Mouse (Mus musculus): ENCODE measurements around the gene Endog. TPM values are rescaled to one million over a fixed set of nuclear protein-coding genes. Genes with fewer than 3 reads are reported as not detected.

The Endog gene
- polyA plus RNA-seq, 1 experiment from 2014 or later: 18.4 TPM

GRCm38 (mm10) chr2:30211408-30212168 is 40.3 kb downstream of the Endog start:
- Histone ChIP-seq H3K27me3 (ENCODE audit: insufficient read depth, low read length) (no peaks in the 10 kb centered on the region), H3K4me1 (ENCODE audit: insufficient read depth) (no peaks in the 10 kb centered on the region), H3K36me3 (ENCODE audit: insufficient read depth) (no peaks in the 10 kb centered on the region), H3K9ac (no peak overlapping the region), H3K9me3 (ENCODE audit: low read depth, low read length) (no peaks in the 10 kb centered on the region), H3K4me3 (ENCODE audit: low read depth, low read length) (no peak overlapping the region), H3K27ac (ENCODE audit: low read depth) (no peak overlapping the region), H3K4me2 (no peak overlapping the region)
- ATAC-seq (ENCODE audit: insufficient read depth) (no peak), DNase-seq (no peak)
- TF ChIP-seq CTCF (IDR thresholded peaks at IDR 0.05; ENCODE audit: low read depth): no peak
- 63% methylated on average over 6 of the region's 6 CpGs for WGBS

- no peak overlapping the region for H3K9ac ChIP-seq
- no peaks in the 10 kb centered on the region for H3K27me3 ChIP-seq (ENCODE audit: insufficient read depth, low read length)
- ATAC-seq (ENCODE audit: insufficient read depth): no peak
- TF ChIP-seq CTCF (IDR thresholded peaks at IDR 0.05; ENCODE audit: low read depth): no peak
- DNase-seq: no peak
- 75% methylated on average over 4 of the region's 4 CpGs for WGBS
- H3K4me2 ChIP-seq: no peak overlapping the region
- no peak overlapping the region for H3K4me3 ChIP-seq (ENCODE audit: low read depth, low read length)
- no peaks in the 10 kb centered on the region for H3K9me3 ChIP-seq (ENCODE audit: low read depth, low read length)
- no peaks in the 10 kb centered on the region for H3K36me3 ChIP-seq (ENCODE audit: insufficient read depth)
- no peak overlapping the region for H3K27ac ChIP-seq (ENCODE audit: low read depth)
- H3K4me1 ChIP-seq (ENCODE audit: insufficient read depth): no peaks in the 10 kb centered on the region
Observed at GRCm38 (mm10) chr2:30212169-30212545, 40.9 kb downstream of the Endog start.

- Histone ChIP-seq H3K9ac (no peak overlapping the region), H3K4me3 (ENCODE audit: low read depth, low read length) (no peak overlapping the region), H3K9me3 (ENCODE audit: low read depth, low read length) (no peaks in the 10 kb centered on the region), H3K27me3 (ENCODE audit: insufficient read depth, low read length) (no peaks in the 10 kb centered on the region), H3K4me1 (ENCODE audit: insufficient read depth) (no peaks in the 10 kb centered on the region), H3K27ac (ENCODE audit: low read depth) (no peak overlapping the region), H3K4me2 (no peak overlapping the region), H3K36me3 (ENCODE audit: insufficient read depth) (no peaks in the 10 kb centered on the region)
- WGBS: 45% methylated on average over 1 of the region's 1 CpGs
- no peak for TF ChIP-seq CTCF (IDR thresholded peaks at IDR 0.05; ENCODE audit: low read depth)
- no peak for ATAC-seq (ENCODE audit: insufficient read depth)
- no peak for DNase-seq
Observed at GRCm38 (mm10) chr2:30212951-30213350, 41.7 kb downstream of the Endog start.

GRCm38 (mm10) chr2:30214745-30215144 is 43.5 kb downstream of the Endog start:
- Histone ChIP-seq H3K36me3 (ENCODE audit: insufficient read depth) (no peaks in the 10 kb centered on the region), H3K9me3 (ENCODE audit: low read depth, low read length) (no peaks in the 10 kb centered on the region), H3K4me2 (no peak overlapping the region), H3K4me3 (ENCODE audit: low read depth, low read length) (no peak overlapping the region), H3K27me3 (ENCODE audit: insufficient read depth, low read length) (no peaks in the 10 kb centered on the region), H3K9ac (no peak overlapping the region), H3K4me1 (ENCODE audit: insufficient read depth) (no peaks in the 10 kb centered on the region), H3K27ac (ENCODE audit: low read depth) (no peak overlapping the region)
- DNase-seq: peak; percentile 8
- 82% methylated on average over 3 of the region's 3 CpGs for WGBS
- no peak for ATAC-seq (ENCODE audit: insufficient read depth)
- no peak for TF ChIP-seq CTCF (IDR thresholded peaks at IDR 0.05; ENCODE audit: low read depth)

- H3K4me2 ChIP-seq: no peak overlapping the region
- no peaks in the 10 kb centered on the region for H3K4me1 ChIP-seq (ENCODE audit: insufficient read depth)
- TF ChIP-seq CTCF (IDR thresholded peaks at IDR 0.05; ENCODE audit: low read depth): no peak
- H3K9me3 ChIP-seq (ENCODE audit: low read depth, low read length): no peaks in the 10 kb centered on the region
- no peak overlapping the region for H3K27ac ChIP-seq (ENCODE audit: low read depth)
- no peak overlapping the region for H3K4me3 ChIP-seq (ENCODE audit: low read depth, low read length)
- ATAC-seq (ENCODE audit: insufficient read depth) (no peak), DNase-seq (no peak)
- WGBS: 50% methylated on average over 6 of the region's 6 CpGs
- no peak overlapping the region for H3K9ac ChIP-seq
- H3K27me3 ChIP-seq (ENCODE audit: insufficient read depth, low read length): no peaks in the 10 kb centered on the region
- no peaks in the 10 kb centered on the region for H3K36me3 ChIP-seq (ENCODE audit: insufficient read depth)
Observed at GRCm38 (mm10) chr2:30215493-30215892, 44.2 kb downstream of the Endog start.

GRCm38 (mm10) chr2:30216293-30216692 is 45.0 kb downstream of the Endog start:
- no peaks in the 10 kb centered on the region for H3K27me3 ChIP-seq (ENCODE audit: insufficient read depth, low read length)
- 92% methylated on average over 5 of the region's 5 CpGs for WGBS
- DNase-seq (no peak), ATAC-seq (ENCODE audit: insufficient read depth) (no peak)
- no peak overlapping the region for H3K4me3 ChIP-seq (ENCODE audit: low read depth, low read length)
- no peaks in the 10 kb centered on the region for H3K9me3 ChIP-seq (ENCODE audit: low read depth, low read length)
- H3K4me2 ChIP-seq: no peak overlapping the region
- H3K36me3 ChIP-seq (ENCODE audit: insufficient read depth): no peaks in the 10 kb centered on the region
- no peaks in the 10 kb centered on the region for H3K4me1 ChIP-seq (ENCODE audit: insufficient read depth)
- no peak for TF ChIP-seq CTCF (IDR thresholded peaks at IDR 0.05; ENCODE audit: low read depth)
- no peak overlapping the region for H3K27ac ChIP-seq (ENCODE audit: low read depth)
- no peak overlapping the region for H3K9ac ChIP-seq

Other genes with a start within 250 kb of the Endog start
- gene Gle1, start 236.1 kb upstream of the Endog start, polyA plus RNA-seq (2014; fragmentation: Nextera tagmentation; extraction: Ambion mirVana): 59.0 and 64.0 TPM in 2 replicates
- gene Sptan1, start 205.9 kb upstream of the Endog start, polyA plus RNA-seq (2014; fragmentation: Nextera tagmentation; extraction: Ambion mirVana): 149 and 154 TPM in 2 replicates
- gene Wdr34, start 122.6 kb upstream of the Endog start, polyA plus RNA-seq (2014; fragmentation: Nextera tagmentation; extraction: Ambion mirVana): 27.7 and 28.5 TPM in 2 replicates
- 564 and 591 TPM in 2 replicates for gene Set, start 114.1 kb upstream of the Endog start, polyA plus RNA-seq (2014; fragmentation: Nextera tagmentation; extraction: Ambion mirVana)
- 9.5 and 11.7 TPM in 2 replicates for gene Pkn3, start 93.8 kb upstream of the Endog start, polyA plus RNA-seq (2014; fragmentation: Nextera tagmentation; extraction: Ambion mirVana)
- 28.5 and 31.5 TPM in 2 replicates for gene Zdhhc12, start 77.8 kb upstream of the Endog start, polyA plus RNA-seq (2014; fragmentation: Nextera tagmentation; extraction: Ambion mirVana)
- gene Zer1, start 46.9 kb upstream of the Endog start, polyA plus RNA-seq (2014; fragmentation: Nextera tagmentation; extraction: Ambion mirVana): 8.8 and 8.9 TPM in 2 replicates
- gene Tbc1d13, start 37.7 kb upstream of the Endog start, polyA plus RNA-seq (2014; fragmentation: Nextera tagmentation; extraction: Ambion mirVana): 10.9 and 12.3 TPM in 2 replicates
- 67.1 and 72.6 TPM in 2 replicates for gene Spout1, start 7.0 kb downstream of the Endog start, polyA plus RNA-seq (2014; fragmentation: Nextera tagmentation; extraction: Ambion mirVana)
- gene Kyat1, start 34.4 kb downstream of the Endog start, polyA plus RNA-seq (2014; fragmentation: Nextera tagmentation; extraction: Ambion mirVana): 7.6 and 8.7 TPM in 2 replicates
- 43.9 and 44.4 TPM in 2 replicates for gene Lrrc8a, start 66.2 kb downstream of the Endog start, polyA plus RNA-seq (2014; fragmentation: Nextera tagmentation; extraction: Ambion mirVana)
- gene Gm28035, start 69.1 kb downstream of the Endog start, polyA plus RNA-seq (2014; fragmentation: Nextera tagmentation; extraction: Ambion mirVana): 0.20 and 0.23 TPM in 2 replicates
- 7.1 and 7.3 TPM in 2 replicates for gene Phyhd1, start 94.7 kb downstream of the Endog start, polyA plus RNA-seq (2014; fragmentation: Nextera tagmentation; extraction: Ambion mirVana)
- not detected in 2 replicates for gene Gm28038, start 109.5 kb downstream of the Endog start, polyA plus RNA-seq (2014; fragmentation: Nextera tagmentation; extraction: Ambion mirVana)
- gene Dolk, start 114.8 kb downstream of the Endog start, polyA plus RNA-seq (2014; fragmentation: Nextera tagmentation; extraction: Ambion mirVana): 30.6 and 31.7 TPM in 2 replicates
- gene Nup188, start 114.9 kb downstream of the Endog start, polyA plus RNA-seq (2014; fragmentation: Nextera tagmentation; extraction: Ambion mirVana): 49.4 and 56.0 TPM in 2 replicates
- 57.5 and 59.9 TPM in 2 replicates for gene Sh3glb2, start 187.8 kb downstream of the Endog start, polyA plus RNA-seq (2014; fragmentation: Nextera tagmentation; extraction: Ambion mirVana)
- 19.9 and 24.5 TPM in 2 replicates for gene Miga2, start 192.7 kb downstream of the Endog start, polyA plus RNA-seq (2014; fragmentation: Nextera tagmentation; extraction: Ambion mirVana)
- gene Dolpp1, start 220.8 kb downstream of the Endog start, polyA plus RNA-seq (2014; fragmentation: Nextera tagmentation; extraction: Ambion mirVana): 32.6 and 34.2 TPM in 2 replicates
- 28.0 and 30.3 TPM in 2 replicates for gene Crat, start 244.3 kb downstream of the Endog start, polyA plus RNA-seq (2014; fragmentation: Nextera tagmentation; extraction: Ambion mirVana)
- gene Ptpa, start 244.5 kb downstream of the Endog start, polyA plus RNA-seq (2014; fragmentation: Nextera tagmentation; extraction: Ambion mirVana): 85.7 and 95.5 TPM in 2 replicates

All from lung, embryonic 14.5 days (tissue).